In genomic region chr13:54574854-54575481, GRCm38 (mm10) we compare ENCODE assay signal across 8 mouse cellular contexts. TPM values are rescaled to one million over a fixed set of nuclear protein-coding genes. Genes with fewer than 3 reads are reported as not detected.
A peak's percentile ranks its signal among the peaks of the same experiment; 100 is the strongest.
DNase-seq lines count a peak whose midpoint lies in the region; ATAC-seq and TF ChIP-seq lines count a peak whose summit lies in the region.

Arl10 (plus strand) TSS chr13:54575015.

- H3K4me3 ChIP-seq in hindbrain, embryonic 13.5 days = peak within 1 kb of the TSS; percentile 99
- peak within 1 kb of the TSS; percentile 75 for H3K4me3 ChIP-seq in left cerebral cortex, adult 2 months
- H3K4me3 ChIP-seq in macrophage (ENCODE audit: inconsistent target) = peak within 1 kb of the TSS; percentile 50

- no peak for DNase-seq in Patski (ENCODE audit: low read depth, low spot score)
- DNase-seq in cerebellum, postnatal 10 days = peak; percentile 88 to 92
- peak; percentile 62 to 75 for DNase-seq in frontal cortex, postnatal 36 days (ENCODE audit: low spot score in 2 of 2)
- DNase-seq in left cerebral cortex, adult 2 months (ENCODE audit: extremely low spot score in 1 of 2, low spot score in 2 of 2) = peak; percentile 70 to 75
- DNase-seq in right cerebral cortex, adult 18-20 months = peak; percentile 79
- DNase-seq in urinary bladder, postnatal 14 days (ENCODE audit: low spot score) = peak; percentile 75

- H3K4me1 ChIP-seq in hindbrain, embryonic 13.5 days (replicated peaks) = peaks cover 36% of the 10 kb centered on the region

- POLR2A ChIA-PET in Patski (lab: Charles Lee) = interaction anchor here (0.8 kb wide), 1 partner anchor 71 kb away, joined by 3 read pairs; the partner anchor contains the start of gene Simc1

- ATAC-seq in Patski = peak; percentile 86
- ATAC-seq in hindbrain, embryonic 13.5 days (ENCODE audit: low FRiP score) = peak; percentile 94

- peaks cover 33% of the 10 kb centered on the region for H3K36me3 ChIP-seq in hindbrain, embryonic 13.5 days
- H3K36me3 ChIP-seq in macrophage (ENCODE audit: inconsistent target) = no peaks in the 10 kb centered on the region

- H3K9me3 ChIP-seq in hindbrain, embryonic 13.5 days = no peaks in the 10 kb centered on the region

- in situ Hi-C loops in Patski (cut with MboI; ENCODE audit: low pct_unique_long_range_greater_than_20kb) = loop anchor here (5.0 to 10.0 kb wide), 2 partner anchors 42 to 110 kb away; no protein-coding TSS in a partner anchor

- CTCF ChIA-PET in Patski (lab: Charles Lee) = interaction anchor here (1.4 kb wide), 1 partner anchor 9 kb away, joined by 3 read pairs; no protein-coding TSS in a partner anchor

- WGBS in hindbrain, embryonic 13.5 days = under 1% methylated on average over 55 of the region's 55 CpGs
- WGBS in macrophage (ENCODE audit: missing documents) = under 1% methylated on average over 55 of the region's 55 CpGs

- peak within 1 kb of the TSS; percentile 85 for H3K27ac ChIP-seq in hindbrain, embryonic 13.5 days
- peak within 1 kb of the TSS; percentile 82 for H3K27ac ChIP-seq in left cerebral cortex, adult 2 months
- 0 out of 2 replicates have a peak within 1 kb of the TSS, but pooled peaks have one; percentile 1 for H3K27ac ChIP-seq in macrophage

- TF ChIP-seq CTCF in Patski (IDR thresholded peaks at IDR 0.05) = no peak
- TF ChIP-seq CTCF in left cerebral cortex, adult 2 months (IDR thresholded peaks at IDR 0.05) = peak; percentile 24

- intact Hi-C loops in left cerebral cortex, adult 2 months (cut with DNase I) = loop anchor here (1.0 to 5.0 kb wide), 3 partner anchors 10 to 328 kb away; partner anchors contain the start of gene 4833439L19Rik

- H3K79me2 ChIP-seq in macrophage (ENCODE audit: inconsistent target) = peaks cover 10% of the 10 kb centered on the region; the same call in 1 of the 2 replicates

- H3K9ac ChIP-seq in hindbrain, embryonic 13.5 days = peak within 1 kb of the TSS; percentile 98

- H3K27me3 ChIP-seq in Patski = no peaks in the 10 kb centered on the region
- peaks cover 18% of the 10 kb centered on the region for H3K27me3 ChIP-seq in hindbrain, embryonic 13.5 days

- peak within 1 kb of the TSS; percentile 97 for H3K4me2 ChIP-seq in hindbrain, embryonic 13.5 days

RNA-seq across cellular contexts. Expression of gene Arl10, which starts in this region (rescaled TPM):
- 26.6 TPM for polyA plus RNA-seq in Patski (2021)
- 76.2 and 77.7 TPM in 2 replicates for polyA plus RNA-seq in hindbrain, embryonic 13.5 days (2015; fragmentation: Nextera tagmentation; extraction: Ambion mirVana)
- 10 to 100 TPM; 24.1 to 25.6 TPM for total RNA-seq in left cerebral cortex, adult 2 months (2021)
- total RNA-seq in macrophage (2018; cell fraction: chromatin; rRNA removed) = 10 to 100 TPM in 24 of 26 experiments, 1 to 10 TPM in 2; 8.9 to 85.6 (median 27.5) TPM
- total RNA-seq in macrophage (2018; cell fraction: cytosol; rRNA removed) = 10 to 100 TPM in 24 of 26 experiments, 1 to 10 TPM in 2; 8.9 to 26.4 (median 16.8) TPM
- 10 to 100 TPM; 17.8 to 75.2 (median 34.1) TPM for total RNA-seq in macrophage (2018; cell fraction: nucleus; rRNA removed)
- polyA plus RNA-seq in macrophage (2018) = 9.2 to 23.9 TPM (median 19.0 TPM) in 3 replicates

Comparison
In these comparisons a context has a peak if more than half of its experiments do, and no peak if none do; other contexts are left out.
1. H3K27ac ChIP-seq: peak in every context shown above with its lines; median percentile 85 in hindbrain, embryonic 13.5 days; 82 in left cerebral cortex, adult 2 months; 1 in macrophage.